Mouse (Mus musculus) erythroblast, embryonic 14.5 days (primary cell): ENCODE measurements around the gene Car11.

Experiments
- GATA1 ChIP-seq: IDR thresholded peaks from 2 replicates; pipeline ENCODE4 v1.6.1; 2012; ENCODE audit warnings: low read length, inconsistent platforms, mixed read lengths
- TAL1 ChIP-seq: IDR thresholded peaks from 3 replicates; pipeline ENCODE4 v1.6.1; 2012; ENCODE audit warnings: low read length, inconsistent platforms, mixed read lengths

- TF ChIP-seq TAL1 (no peak), GATA1 (no peak)
These were observed 10.2 kb downstream of the Car11 start for GRCm38 (mm10) chr7:45709677-45710355.
